Mouse (Mus musculus) naive thymus-derived CD4-positive, alpha-beta T cell, adult 2 months (primary cell): ENCODE measurements around the gene Pdcd6ip.
"Not testable (repeated sequence)": the region's sequence is repeated elsewhere in the genome, so short reads cannot be mapped to it uniquely, and the experiment has no call there.

ENCODE experiments used
- DNase-seq: peaks from one replicate; pipeline ENCODE4 v3.0.0-alpha.2; 2011; ENCODE audit warnings: low read depth

Pdcd6ip gene

DNA sequence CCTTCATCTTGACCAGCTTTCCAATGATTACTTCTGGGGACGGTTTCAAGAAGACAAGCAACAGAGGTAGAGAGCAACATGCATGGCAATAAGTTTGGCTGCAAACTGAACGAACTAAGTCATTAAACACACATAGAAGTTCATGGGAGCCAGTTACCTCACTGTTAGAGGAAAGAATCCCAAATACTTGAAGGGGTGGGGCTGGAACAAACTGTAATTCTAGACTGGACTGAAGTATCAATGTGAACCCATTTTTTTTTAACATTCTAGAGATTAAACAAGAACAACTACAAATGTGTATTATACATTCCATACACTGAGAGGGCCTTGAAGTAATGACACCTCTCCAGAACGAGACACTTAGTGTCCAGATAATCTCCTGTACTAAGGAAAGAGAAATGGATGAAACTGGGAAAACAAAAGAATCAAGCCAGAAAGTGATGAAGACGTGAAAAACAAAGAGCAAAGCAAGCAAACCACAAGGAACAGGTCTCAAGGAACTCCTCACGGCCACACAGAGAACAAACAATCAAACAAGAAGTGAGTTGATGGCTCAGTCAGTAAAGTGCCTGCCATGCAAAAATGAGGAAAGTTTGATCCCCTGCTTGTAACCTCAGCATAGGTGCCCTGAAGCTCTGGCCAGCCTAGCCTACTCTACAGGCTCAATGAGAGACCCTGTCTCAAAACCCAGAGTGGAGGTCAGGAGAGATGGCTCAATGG lies 6.5 kb downstream of the Pdcd6ip start:
- no peak for DNase-seq

- no peak for DNase-seq
Measured at GRCm38 (mm10) chr9:113687461-113687860, 20.6 kb downstream of the Pdcd6ip start.

GRCm38 (mm10) chr9:113673721-113674120 lies 34.3 kb downstream of the Pdcd6ip start:
- no peak for DNase-seq

DNA sequence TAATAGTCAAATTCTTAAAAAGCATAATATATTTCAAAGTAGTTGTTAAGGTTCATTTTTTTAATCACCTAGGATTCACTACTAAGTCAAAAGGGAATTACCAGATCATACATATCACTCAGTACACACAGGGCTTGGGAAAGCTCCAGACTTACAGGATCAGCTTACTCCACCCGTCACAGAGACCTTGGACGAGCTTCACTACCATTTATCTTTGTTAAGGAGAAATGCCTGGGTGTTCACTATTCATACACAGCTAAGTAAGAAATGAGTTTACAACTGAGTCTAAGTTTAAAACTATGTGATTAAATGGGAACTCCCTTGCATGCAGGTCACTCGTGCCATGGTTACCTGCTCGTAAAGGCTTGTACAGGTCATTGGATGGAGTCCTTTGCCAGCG lies 35.7 kb downstream of the Pdcd6ip start:
- no peak for DNase-seq

DNA sequence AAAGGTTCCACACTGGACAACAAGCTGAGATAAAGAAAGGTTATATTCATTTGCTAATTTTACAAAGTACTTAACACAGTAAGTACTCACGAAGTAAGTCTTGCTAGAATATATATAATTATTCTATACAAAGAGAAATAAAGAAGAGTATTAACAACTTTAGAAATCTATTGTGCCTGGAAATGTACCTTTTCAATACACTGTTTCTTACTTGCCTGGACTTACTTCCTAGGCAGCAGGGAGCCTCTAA lies 37.3 kb downstream of the Pdcd6ip start:
- DNase-seq, result no peak

- no peak for DNase-seq
Measured at GRCm38 (mm10) chr9:113670105-113670856, 37.8 kb downstream of the Pdcd6ip start.

GRCm38 (mm10) chr9:113663476-113663875 lies 44.6 kb downstream of the Pdcd6ip start:
- no peak for DNase-seq

- DNase-seq, result no peak
Measured at GRCm38 (mm10) chr9:113657837-113658236, 50.2 kb downstream of the Pdcd6ip start.

- DNase-seq, result no peak
Measured at GRCm38 (mm10) chr9:113653571-113653970, 54.5 kb downstream of the Pdcd6ip start.

GRCm38 (mm10) chr9:113650787-113651186 lies 57.3 kb downstream of the Pdcd6ip start:
- no peak for DNase-seq

DNA sequence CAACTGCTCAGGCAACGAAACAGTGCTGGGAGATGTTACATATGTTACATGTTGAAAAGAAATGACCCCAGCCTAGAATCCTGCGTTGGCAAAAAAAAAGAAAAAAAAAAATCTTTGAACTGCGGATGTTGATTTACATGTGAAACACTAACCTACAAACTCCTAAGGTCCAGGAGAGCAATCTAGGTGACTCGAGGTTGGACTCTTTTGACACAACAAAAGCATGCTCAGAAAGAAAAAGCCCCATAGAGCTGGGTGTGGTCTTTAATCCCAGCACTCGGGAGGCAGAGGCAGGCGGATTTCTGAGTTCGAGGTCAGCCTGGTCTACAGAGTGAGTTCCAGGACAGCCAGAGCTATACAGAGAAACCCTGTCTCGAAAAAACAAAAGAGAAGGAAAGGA lies 58.8 kb downstream of the Pdcd6ip start:
- not testable (repeated sequence) for DNase-seq

DNA sequence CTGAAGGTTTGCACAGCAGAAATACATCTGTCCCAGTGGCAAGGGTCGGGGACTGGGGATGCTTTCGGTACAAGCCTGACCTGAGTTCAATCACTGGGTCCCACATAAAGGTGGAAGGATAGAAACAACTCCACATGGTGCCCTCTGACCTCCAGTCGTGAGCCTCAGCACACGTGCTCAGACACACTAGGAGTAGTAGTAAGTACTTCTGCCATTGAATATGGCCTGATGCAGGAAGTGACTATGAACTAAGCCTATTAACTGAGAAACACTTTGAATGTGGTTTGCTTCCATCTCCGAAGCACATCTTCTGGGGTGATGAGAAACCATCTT lies 62.3 kb downstream of the Pdcd6ip start:
- DNase-seq, result no peak

DNA sequence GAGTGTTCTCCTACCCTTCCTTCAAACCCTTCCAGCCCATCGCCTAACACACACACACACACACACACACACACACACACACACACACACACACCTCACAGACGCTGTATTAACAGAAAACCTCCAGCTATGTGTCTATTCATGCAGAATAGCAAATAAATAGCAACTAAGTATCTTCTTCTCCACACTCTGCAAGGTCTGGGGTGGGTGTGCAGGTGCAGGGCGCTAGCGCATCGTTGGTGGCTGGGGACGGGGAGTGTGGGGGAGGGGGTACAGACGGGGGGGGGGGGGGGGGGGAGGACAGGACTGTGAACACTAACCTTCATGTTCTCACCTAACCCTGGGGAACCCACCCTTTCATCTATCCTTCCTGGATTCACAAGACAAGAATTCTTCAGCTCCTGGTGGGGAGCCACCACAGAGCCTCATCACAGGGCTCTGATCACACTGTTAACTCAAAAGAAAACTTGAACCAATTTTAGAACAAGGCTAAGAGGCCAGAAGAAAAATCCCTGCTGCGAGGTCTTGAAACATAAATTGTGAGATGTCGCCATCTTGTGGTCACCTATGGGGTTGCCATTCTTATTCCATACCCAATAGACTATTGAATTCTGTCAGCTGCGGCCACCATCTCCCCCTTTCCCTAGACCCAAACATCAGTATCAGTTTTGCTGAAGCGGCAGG lies 62.8 kb downstream of the Pdcd6ip start:
- DNase-seq, result peak; percentile 68

DNA sequence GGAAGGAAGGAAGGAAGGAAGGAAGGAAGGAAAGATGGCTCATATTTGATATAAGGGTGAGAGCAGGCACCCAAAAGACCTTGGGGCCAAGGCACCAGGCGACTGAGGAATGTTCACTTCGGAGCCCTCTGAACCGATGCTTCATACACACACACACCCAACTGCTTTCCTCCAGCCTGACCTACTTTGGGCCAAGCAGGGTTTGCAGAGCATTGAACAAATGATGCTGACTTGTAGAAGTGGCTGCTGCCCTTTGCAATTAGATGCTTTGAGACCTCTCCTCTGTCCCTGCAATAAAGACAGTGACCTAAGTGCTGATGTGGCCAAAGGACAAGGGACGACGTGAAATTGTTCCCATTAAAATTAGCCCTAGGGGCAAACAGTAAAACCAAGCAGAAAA lies 63.4 kb downstream of the Pdcd6ip start:
- no peak for DNase-seq

- no peak for DNase-seq
Measured at GRCm38 (mm10) chr9:113644076-113644475, 64.0 kb downstream of the Pdcd6ip start.

- no peak for DNase-seq
Measured at GRCm38 (mm10) chr9:113643669-113644068, 64.4 kb downstream of the Pdcd6ip start.

- no peak for DNase-seq
Measured at GRCm38 (mm10) chr9:113634986-113635385, 73.1 kb downstream of the Pdcd6ip start.

- no peak for DNase-seq
Measured at GRCm38 (mm10) chr9:113633168-113633744, 74.8 kb downstream of the Pdcd6ip start.

DNA sequence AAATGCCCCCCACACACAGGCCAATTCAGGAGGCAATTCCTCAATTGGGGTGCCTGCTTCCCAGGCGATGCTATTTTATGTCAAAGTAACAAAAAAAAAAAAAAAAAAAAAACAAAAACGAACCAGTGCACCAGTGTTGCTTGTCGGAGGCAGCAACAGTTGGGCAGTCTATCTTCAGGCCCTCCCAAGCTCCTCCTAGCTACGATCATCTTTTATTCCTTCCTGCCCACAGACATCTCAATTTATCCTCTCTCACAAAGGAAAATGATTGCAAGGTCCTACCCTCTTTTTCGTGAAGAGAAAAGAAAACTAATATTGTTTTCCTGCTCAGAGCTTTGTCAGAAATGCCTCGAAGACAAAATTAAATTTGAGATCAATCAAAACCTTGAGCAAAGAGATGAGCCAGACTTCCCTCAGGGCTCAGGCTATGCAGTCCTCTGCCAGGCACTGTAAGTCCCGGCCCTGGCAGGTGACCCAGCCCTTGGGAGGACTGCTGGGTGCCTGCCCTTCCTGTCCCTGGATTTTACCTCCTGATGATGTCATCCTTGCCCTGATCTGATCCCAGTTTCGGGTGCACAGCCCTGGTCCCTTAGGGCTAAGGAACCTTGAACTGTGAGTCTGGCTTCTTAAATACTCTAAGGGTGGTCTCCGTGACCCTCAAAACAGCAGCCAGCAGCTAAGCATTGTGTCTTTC lies 75.6 kb downstream of the Pdcd6ip start:
- DNase-seq, result no peak

GRCm38 (mm10) chr9:113629632-113630031 lies 78.4 kb downstream of the Pdcd6ip start:
- peak; percentile 9 for DNase-seq

GRCm38 (mm10) chr9:113629191-113629590 lies 78.9 kb downstream of the Pdcd6ip start:
- no peak for DNase-seq

GRCm38 (mm10) chr9:113628780-113629179 lies 79.3 kb downstream of the Pdcd6ip start:
- DNase-seq, result no peak
